Mouse (Mus musculus) heart, postnatal 0 days (tissue): ENCODE results near the gene Slamf9.

Experiments
- CTCF ChIP-seq: IDR thresholded peaks from 2 replicates; pipeline ENCODE4 v1.5.1; 2016; ENCODE audit warnings: antibody characterized with exemption, control low read depth, low read depth
- EP300 ChIP-seq: IDR thresholded peaks from 2 replicates; pipeline ENCODE4 v1.6.1; 2016; ENCODE audit warnings: antibody characterized with exemption, low read depth

GRCm38 (mm10) chr1:172487859-172488258, 12.7 kb downstream of the Slamf9 start:
- TF ChIP-seq CTCF (no peak), EP300 (no peak)
